Mouse (Mus musculus) gastrocnemius, adult 8-10 months (tissue): Measurements from ENCODE around the gene Fgfr2. TPM values are rescaled to one million over a fixed set of nuclear protein-coding genes. Genes with fewer than 3 reads are reported as not detected.

ENCODE experiments used
- DNase-seq, 2 experiments: peaks; one replicate each; pipeline ENCODE4 v3.0.0; 2022; ENCODE audit warnings: low spot score in 2 of 2
- total RNA-seq, 4 experiments: library from RNA; stranded (reverse); gene quantifications; 2 replicates each; pipeline ENCODE4 v1.2.4; 2022

The Fgfr2 gene
- total RNA-seq, 4 experiments from 2014 or later, result 0.17 to 1.3 (median 0.62) TPM

GRCm38 (mm10) chr7:130836066-130836465 lies 2287.1 kb downstream of the Fgfr2 start:
- DNase-seq, result no peak

GRCm38 (mm10) chr7:130834958-130835861 lies 2287.9 kb downstream of the Fgfr2 start:
- no peak for DNase-seq

- DNase-seq, result no peak
These were observed 2288.9 kb downstream of the Fgfr2 start for GRCm38 (mm10) chr7:130834299-130834698.

GRCm38 (mm10) chr7:130831586-130831985 lies 2291.6 kb downstream of the Fgfr2 start:
- DNase-seq, result no peak

GRCm38 (mm10) chr7:130828475-130828874 lies 2294.7 kb downstream of the Fgfr2 start:
- DNase-seq, result no peak

- DNase-seq, result no peak
These were observed 2295.2 kb downstream of the Fgfr2 start for GRCm38 (mm10) chr7:130827844-130828403.

GRCm38 (mm10) chr7:130827431-130827830 lies 2295.7 kb downstream of the Fgfr2 start:
- DNase-seq, result no peak

GRCm38 (mm10) chr7:130826343-130826742 lies 2296.8 kb downstream of the Fgfr2 start:
- no peak for DNase-seq

GRCm38 (mm10) chr7:130823992-130824391 lies 2299.2 kb downstream of the Fgfr2 start:
- DNase-seq, result no peak

GRCm38 (mm10) chr7:130819624-130820023 lies 2303.5 kb downstream of the Fgfr2 start:
- no peak for DNase-seq

- no peak for DNase-seq
These were observed 2304.3 kb downstream of the Fgfr2 start for GRCm38 (mm10) chr7:130818813-130819212.

GRCm38 (mm10) chr7:130816243-130816642 lies 2306.9 kb downstream of the Fgfr2 start:
- DNase-seq, result no peak

GRCm38 (mm10) chr7:130815601-130816000 lies 2307.5 kb downstream of the Fgfr2 start:
- no peak for DNase-seq

GRCm38 (mm10) chr7:130812407-130812806 lies 2310.7 kb downstream of the Fgfr2 start:
- no peak for DNase-seq

GRCm38 (mm10) chr7:130810238-130810637 lies 2312.9 kb downstream of the Fgfr2 start:
- DNase-seq, result no peak

GRCm38 (mm10) chr7:130808694-130809093 lies 2314.5 kb downstream of the Fgfr2 start:
- no peak for DNase-seq

- DNase-seq, result no peak
These were observed 2315.4 kb downstream of the Fgfr2 start for GRCm38 (mm10) chr7:130807749-130808148.

- DNase-seq, result no peak
These were observed 2318.2 kb downstream of the Fgfr2 start for GRCm38 (mm10) chr7:130804991-130805390.

- no peak for DNase-seq
These were observed 2319.8 kb downstream of the Fgfr2 start for GRCm38 (mm10) chr7:130803251-130803825.

GRCm38 (mm10) chr7:130801811-130802210 lies 2321.3 kb downstream of the Fgfr2 start:
- DNase-seq, result no peak

GRCm38 (mm10) chr7:130800681-130801080 lies 2322.5 kb downstream of the Fgfr2 start:
- no peak for DNase-seq

GRCm38 (mm10) chr7:130799418-130799817 lies 2323.7 kb downstream of the Fgfr2 start:
- no peak for DNase-seq
